Mouse (Mus musculus) spleen, postnatal 36 days (tissue): Measurements from ENCODE around the gene Pfkfb2.
A peak's percentile ranks its signal among the peaks of the same experiment; 100 is the strongest.

Experiments used
- DNase-seq, 2 experiments: peaks; one replicate each; pipeline ENCODE4 v3.0.0; 2022; ENCODE audit warnings: low spot score in 2 of 2, mixed read lengths in 1 of 2

Gene Pfkfb2

GRCm38 (mm10) chr1:130737916-130738315, 8.9 kb upstream of the Pfkfb2 start:
- DNase-seq: no peak

GRCm38 (mm10) chr1:130737411-130737881, 8.4 kb upstream of the Pfkfb2 start:
- no peak for DNase-seq

GRCm38 (mm10) chr1:130734852-130735251, 5.8 kb upstream of the Pfkfb2 start:
- DNase-seq: no peak

- no peak for DNase-seq
Observed at GRCm38 (mm10) chr1:130734452-130734851, 5.4 kb upstream of the Pfkfb2 start.

- DNase-seq: no peak
Observed at GRCm38 (mm10) chr1:130733671-130734070, 4.6 kb upstream of the Pfkfb2 start.

GRCm38 (mm10) chr1:130732706-130733658, 3.9 kb upstream of the Pfkfb2 start:
- DNase-seq: no peak

GRCm38 (mm10) chr1:130731741-130732337, 2.8 kb upstream of the Pfkfb2 start, which contains the start of gene AA986860:
Gene AA986860 (plus strand): TSS chr1:130731976.
- no peak for DNase-seq

- no peak for DNase-seq
Observed at GRCm38 (mm10) chr1:130728708-130729107, 345 bp downstream of the Pfkfb2 start.

- DNase-seq: no peak
Observed at GRCm38 (mm10) chr1:130728070-130728469, 983 bp downstream of the Pfkfb2 start.

GRCm38 (mm10) chr1:130726396-130726795, 2.7 kb downstream of the Pfkfb2 start:
- no peak for DNase-seq

- DNase-seq: no peak
Observed at GRCm38 (mm10) chr1:130724206-130724605, 4.8 kb downstream of the Pfkfb2 start.

GRCm38 (mm10) chr1:130717291-130717871, 11.7 kb downstream of the Pfkfb2 start, which contains the start of gene Yod1:
Gene Yod1 (plus strand): TSS chr1:130717327.
- DNase-seq: peak; percentile 83 to 86

- peak in 1 of 2 experiments; percentile 32 for DNase-seq
Observed at GRCm38 (mm10) chr1:130716513-130717290, 12.4 kb downstream of the Pfkfb2 start.

GRCm38 (mm10) chr1:130716218-130716512, 12.9 kb downstream of the Pfkfb2 start:
- DNase-seq: peak in 1 of 2 experiments; percentile 12

- peak; percentile 96 to 97 for DNase-seq
Observed at GRCm38 (mm10) chr1:130715561-130716217, 13.4 kb downstream of the Pfkfb2 start, which contains the start of gene Gm29427. Gene Gm29427 (minus strand): TSS chr1:130715799.

GRCm38 (mm10) chr1:130714046-130714445, 15.0 kb downstream of the Pfkfb2 start:
- no peak for DNase-seq

- no peak for DNase-seq
Observed at GRCm38 (mm10) chr1:130710283-130711080, 18.6 kb downstream of the Pfkfb2 start.

GRCm38 (mm10) chr1:130703613-130704012, 25.4 kb downstream of the Pfkfb2 start:
- DNase-seq: no peak

- DNase-seq: no peak
Observed at GRCm38 (mm10) chr1:130701976-130702375, 27.1 kb downstream of the Pfkfb2 start.
